Mouse (Mus musculus): ENCODE measurements around the gene Car11. TPM values are rescaled to one million over a fixed set of nuclear protein-coding genes. Genes with fewer than 3 reads are reported as not detected.

The Car11 gene
- polyA plus RNA-seq, 1 experiment: 1.1 TPM

DNA sequence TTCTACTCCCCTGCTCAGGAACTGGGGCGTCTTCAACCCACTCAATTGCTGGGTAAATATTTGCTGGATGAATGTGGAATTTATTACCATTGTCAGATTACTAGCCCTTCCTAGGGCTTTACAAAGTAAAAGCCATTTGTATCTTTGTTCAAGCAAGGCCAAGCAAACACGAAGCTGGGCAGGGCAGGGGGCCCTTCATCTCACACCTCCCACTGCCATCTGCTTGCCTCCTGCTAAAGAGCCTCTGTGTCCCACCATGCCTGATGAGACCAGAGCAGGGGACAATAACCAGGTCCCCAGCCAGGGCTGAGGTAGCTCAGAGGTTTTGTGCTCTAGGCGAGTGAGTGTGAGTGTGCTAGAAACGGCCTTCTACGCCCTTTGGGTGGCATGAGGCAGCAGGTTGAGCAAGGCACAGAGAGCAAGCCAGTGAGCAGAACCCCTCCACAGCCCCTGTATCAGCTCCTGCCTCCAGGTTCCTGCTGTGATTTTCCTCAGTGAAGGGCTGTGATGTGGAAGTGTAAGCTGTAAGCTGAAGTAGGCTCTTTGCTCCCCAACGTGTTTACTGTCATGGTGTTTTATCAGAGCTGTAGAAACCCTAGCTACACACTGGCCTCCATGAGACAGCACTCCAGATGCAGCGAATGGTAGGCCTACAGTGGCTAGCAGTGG lies 21.9 kb upstream of the Car11 start:
- H3K4me1 ChIP-seq: peaks cover 61% of the 10 kb centered on the region
- no peaks in the 10 kb centered on the region for H3K9me3 ChIP-seq
- TF ChIP-seq GATA1 (IDR thresholded peaks at IDR 0.05; ENCODE audit: borderline replicate concordance, low read length): no peak
- TF ChIP-seq FLI1 (IDR thresholded peaks at IDR 0.05; ENCODE audit: low read length): no peak
- H3K36me3 ChIP-seq (replicated peaks; ENCODE audit: low read length): no peaks in the 10 kb centered on the region
- peaks cover 50% of the 10 kb centered on the region for H3K27me3 ChIP-seq (replicated peaks)
- H3K4me3 ChIP-seq (replicated peaks): peak overlapping the region; percentile 66

DNA sequence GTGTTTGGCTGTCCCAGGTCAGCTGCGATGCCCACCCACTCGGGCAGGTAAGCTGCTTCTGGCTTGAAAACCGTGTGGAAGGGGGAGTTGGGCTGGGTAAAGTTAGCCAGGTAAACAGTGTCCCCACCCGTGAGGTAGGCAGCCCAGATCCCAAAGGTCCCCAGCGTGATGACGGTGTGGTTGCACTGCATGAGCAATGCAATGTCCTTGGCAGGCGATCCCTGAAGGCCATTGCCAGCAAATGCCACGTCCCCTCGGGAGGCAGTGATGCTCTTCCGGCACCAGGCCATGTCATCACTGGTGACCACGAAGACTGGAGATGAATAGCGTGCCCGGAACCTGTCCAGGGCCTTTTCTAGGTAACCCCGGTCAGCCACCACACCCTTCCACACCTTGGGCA lies 21.1 kb upstream of the Car11 start:
- TF ChIP-seq GATA1 (IDR thresholded peaks at IDR 0.05; ENCODE audit: borderline replicate concordance, low read length): no peak
- no peak for TF ChIP-seq FLI1 (IDR thresholded peaks at IDR 0.05; ENCODE audit: low read length)
- Histone ChIP-seq H3K9me3 (no peaks in the 10 kb centered on the region), H3K4me3 (replicated peaks) (peak overlapping the region; percentile 66), H3K36me3 (replicated peaks; ENCODE audit: low read length) (no peaks in the 10 kb centered on the region), H3K4me1 (peaks cover 69% of the 10 kb centered on the region), H3K27me3 (replicated peaks) (peaks cover 44% of the 10 kb centered on the region)

DNA sequence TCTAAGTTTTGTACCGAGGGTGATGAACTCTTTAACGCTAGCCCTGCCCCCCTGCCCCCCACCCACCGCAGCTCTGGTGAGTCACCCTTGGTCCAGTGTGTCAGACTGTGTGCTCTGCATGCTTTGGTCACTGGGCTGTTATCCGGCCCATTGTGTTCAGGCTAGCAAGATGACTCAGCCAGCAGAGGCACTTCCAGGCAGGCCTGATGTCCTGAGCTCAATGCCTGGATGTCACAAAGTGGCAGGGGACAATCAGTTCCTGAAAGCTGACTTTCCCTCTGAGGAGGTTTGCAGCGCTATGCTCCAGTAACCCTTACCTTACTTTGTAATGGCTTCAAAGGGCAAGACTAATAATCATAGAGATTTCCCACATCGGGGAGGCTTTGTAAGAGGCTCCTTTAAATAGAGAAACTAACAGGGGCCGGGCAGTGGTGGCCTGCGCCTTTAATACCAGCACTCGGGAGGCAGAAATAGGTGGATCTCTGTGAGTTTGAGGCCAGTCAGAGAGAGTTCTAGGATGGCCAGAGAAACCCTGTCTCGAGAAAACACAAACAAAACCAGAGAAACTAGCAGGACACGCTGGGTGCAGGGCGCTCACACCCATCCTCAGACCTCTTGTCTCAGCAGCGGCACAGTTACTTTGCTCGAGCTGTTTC lies 19.5 kb upstream of the Car11 start:
- peaks cover 44% of the 10 kb centered on the region for H3K27me3 ChIP-seq (replicated peaks)
- peaks cover 75% of the 10 kb centered on the region for H3K4me1 ChIP-seq
- TF ChIP-seq GATA1 (IDR thresholded peaks at IDR 0.05; ENCODE audit: borderline replicate concordance, low read length) (no peak), FLI1 (IDR thresholded peaks at IDR 0.05; ENCODE audit: low read length) (no peak)

DNA sequence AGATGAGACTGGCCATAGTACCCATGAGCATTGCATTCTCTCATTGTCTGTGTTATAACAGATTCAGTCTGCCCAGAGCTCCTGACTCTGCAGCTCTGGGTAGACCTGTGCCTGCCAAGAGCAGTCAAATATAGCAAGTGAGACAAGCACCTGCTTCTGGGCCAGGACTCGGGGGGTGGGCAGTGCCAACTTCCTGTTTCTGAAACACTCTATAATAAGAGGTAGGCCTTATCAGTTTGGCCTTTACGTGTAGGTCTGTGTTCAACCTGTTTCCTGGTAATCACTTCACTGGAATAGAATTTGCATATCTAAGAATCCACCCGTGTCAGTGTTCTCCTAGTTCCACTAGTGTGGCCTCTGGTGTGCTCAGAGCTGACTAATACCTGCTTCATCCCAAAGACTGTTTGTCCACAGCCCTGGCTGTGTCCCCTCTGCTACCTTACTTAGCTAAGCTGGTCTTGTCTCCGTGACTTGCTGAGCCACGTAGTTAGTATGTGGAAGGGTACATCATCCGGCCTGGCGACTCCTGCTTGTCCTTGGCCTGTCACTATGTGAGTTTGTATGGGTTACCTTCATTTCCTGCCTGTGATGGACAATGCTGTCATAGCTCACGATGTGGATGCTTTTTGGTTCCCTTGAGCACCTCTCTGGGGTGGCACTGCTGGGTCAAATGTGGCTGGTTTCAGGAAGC lies 18.5 kb upstream of the Car11 start:
- Histone ChIP-seq H3K4me3 (replicated peaks) (peak overlapping the region; percentile 39), H3K9me3 (no peaks in the 10 kb centered on the region), H3K36me3 (replicated peaks; ENCODE audit: low read length) (no peaks in the 10 kb centered on the region), H3K4me1 (peaks cover 83% of the 10 kb centered on the region), H3K27me3 (replicated peaks) (peaks cover 41% of the 10 kb centered on the region)
- TF ChIP-seq GATA1 (IDR thresholded peaks at IDR 0.05; ENCODE audit: borderline replicate concordance, low read length): no peak
- TF ChIP-seq FLI1 (IDR thresholded peaks at IDR 0.05; ENCODE audit: low read length): no peak

More for the DNA sequence above, 19.5 kb upstream of the Car11 start:
- Histone ChIP-seq H3K9me3 (no peaks in the 10 kb centered on the region), H3K4me3 (replicated peaks) (peak overlapping the region; percentile 33), H3K36me3 (replicated peaks; ENCODE audit: low read length) (no peaks in the 10 kb centered on the region)

DNA sequence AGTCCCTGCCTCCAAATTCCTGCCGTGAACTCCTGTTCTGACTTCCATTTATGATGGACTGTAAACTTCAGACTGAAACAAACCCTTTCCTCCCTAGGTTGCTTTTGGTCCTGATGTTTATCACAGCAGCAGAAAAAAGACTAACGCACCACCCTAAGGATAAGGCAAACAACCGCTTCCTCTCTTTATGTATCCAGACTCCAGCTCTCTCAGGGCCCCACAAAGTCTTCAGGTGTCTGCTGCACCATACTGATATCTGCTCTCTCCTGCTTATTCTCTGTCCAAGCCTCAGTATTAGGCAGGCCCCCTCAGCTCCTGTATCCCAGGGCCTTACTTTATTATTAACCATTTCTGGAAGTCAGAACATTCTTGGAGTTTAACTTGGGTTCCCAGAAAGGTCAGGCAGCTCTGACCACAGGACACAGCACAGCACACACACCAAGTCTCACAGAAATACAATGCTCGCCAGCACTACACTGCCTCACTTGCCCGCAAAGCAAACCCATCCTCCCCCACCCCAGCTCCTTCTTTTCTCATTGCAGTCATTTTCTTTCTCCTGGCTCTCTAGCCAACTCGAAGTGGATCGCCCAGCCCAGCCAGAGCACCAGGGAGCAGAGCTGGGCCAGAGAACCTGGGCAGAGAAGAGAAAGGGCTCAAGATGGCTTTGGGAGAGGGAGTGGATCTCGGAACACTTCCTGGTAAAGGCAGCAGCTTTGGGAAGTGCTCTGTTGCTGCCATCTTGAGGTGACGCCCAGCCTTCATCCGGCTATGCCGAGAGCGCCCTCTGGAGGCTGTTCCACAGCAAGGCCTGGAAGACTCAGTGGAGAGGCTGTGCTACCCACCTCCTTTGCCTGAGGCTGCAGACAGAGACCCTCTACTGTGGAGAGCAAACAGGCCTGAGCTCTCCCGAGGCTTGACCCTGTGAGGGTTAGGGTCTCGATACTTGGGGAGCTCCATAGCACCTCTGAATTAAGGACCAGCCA lies 17.2 kb upstream of the Car11 start:
- TF ChIP-seq GATA1 (IDR thresholded peaks at IDR 0.05; ENCODE audit: borderline replicate concordance, low read length) (no peak), FLI1 (IDR thresholded peaks at IDR 0.05; ENCODE audit: low read length) (no peak)
- Histone ChIP-seq H3K4me1 (peaks cover 88% of the 10 kb centered on the region), H3K4me3 (replicated peaks) (peak overlapping the region; percentile 82), H3K36me3 (replicated peaks; ENCODE audit: low read length) (no peaks in the 10 kb centered on the region), H3K27me3 (replicated peaks) (peaks cover 35% of the 10 kb centered on the region), H3K9me3 (no peaks in the 10 kb centered on the region)

DNA sequence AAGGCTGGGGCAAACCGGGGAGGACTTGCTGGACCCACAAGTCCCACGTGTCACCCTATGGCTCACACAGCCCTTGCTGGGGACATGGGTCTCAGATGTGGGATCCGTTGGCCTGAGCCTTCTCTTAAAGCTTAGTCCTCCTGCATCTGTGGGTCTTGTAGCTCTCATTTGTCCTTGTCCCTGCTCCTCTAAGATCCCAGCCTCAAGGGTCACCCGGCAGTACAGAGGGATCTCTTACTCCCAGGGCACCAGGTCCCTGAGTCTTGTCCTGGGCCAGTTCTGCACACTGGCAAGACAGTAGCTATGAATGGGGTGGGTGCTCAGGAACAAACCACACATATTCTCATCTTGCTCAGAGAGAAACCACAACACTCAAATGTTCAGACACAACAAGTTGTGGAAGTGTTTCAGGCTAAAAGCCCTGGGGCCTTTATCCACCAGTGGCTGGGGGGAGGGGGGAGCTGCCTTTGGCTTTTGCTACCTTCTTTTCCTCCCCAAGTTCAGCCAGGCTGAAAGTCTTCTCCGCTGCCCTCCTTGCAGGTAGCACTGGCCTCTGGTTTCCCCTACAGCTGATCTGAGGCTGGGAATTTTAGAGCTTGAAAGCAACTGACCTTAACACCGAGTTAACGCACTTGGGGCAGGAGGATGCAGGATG lies 16.1 kb upstream of the Car11 start, which contains the start of gene Ntn5:
TSS of gene Ntn5 (plus strand) at position 627 of the 655 bp plus-strand sequence.
- TF ChIP-seq GATA1 (IDR thresholded peaks at IDR 0.05; ENCODE audit: borderline replicate concordance, low read length) (no peak), FLI1 (IDR thresholded peaks at IDR 0.05; ENCODE audit: low read length) (no peak)
- peaks cover 82% of the 10 kb centered on the region for H3K4me1 ChIP-seq
- H3K27me3 ChIP-seq (replicated peaks): peaks cover 25% of the 10 kb centered on the region
- no peak within 1 kb of the TSS for H3K4me3 ChIP-seq (replicated peaks)
- no peaks in the 10 kb centered on the region for H3K9me3 ChIP-seq
- H3K36me3 ChIP-seq (replicated peaks; ENCODE audit: low read length): no peaks in the 10 kb centered on the region

DNA sequence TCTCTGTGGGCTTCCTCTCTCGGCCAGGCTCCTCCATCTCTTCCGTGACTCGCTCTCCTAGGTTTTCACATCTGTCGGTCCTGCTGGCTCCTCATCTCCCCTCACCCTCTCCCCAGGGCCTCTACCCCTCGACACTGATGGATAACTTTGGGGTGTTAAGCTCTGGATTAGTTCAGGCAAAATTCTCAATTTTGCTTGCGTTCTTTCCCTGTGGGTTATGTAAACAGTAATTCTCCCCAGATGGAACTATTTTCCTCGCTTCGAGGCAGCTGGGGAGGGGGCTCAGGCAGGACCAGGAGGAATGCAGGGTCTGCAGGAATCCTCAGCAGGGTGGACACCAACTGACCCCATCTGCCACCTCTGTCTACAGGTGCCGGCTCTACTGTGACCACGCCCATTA lies 13.8 kb upstream of the Car11 start:
- Histone ChIP-seq H3K4me3 (replicated peaks) (no peak overlapping the region), H3K27me3 (replicated peaks) (peaks cover 31% of the 10 kb centered on the region), H3K36me3 (replicated peaks; ENCODE audit: low read length) (no peaks in the 10 kb centered on the region), H3K9me3 (no peaks in the 10 kb centered on the region), H3K4me1 (peaks cover 80% of the 10 kb centered on the region)
- TF ChIP-seq FLI1 (IDR thresholded peaks at IDR 0.05; ENCODE audit: low read length) (no peak), GATA1 (IDR thresholded peaks at IDR 0.05; ENCODE audit: borderline replicate concordance, low read length) (no peak)

DNA sequence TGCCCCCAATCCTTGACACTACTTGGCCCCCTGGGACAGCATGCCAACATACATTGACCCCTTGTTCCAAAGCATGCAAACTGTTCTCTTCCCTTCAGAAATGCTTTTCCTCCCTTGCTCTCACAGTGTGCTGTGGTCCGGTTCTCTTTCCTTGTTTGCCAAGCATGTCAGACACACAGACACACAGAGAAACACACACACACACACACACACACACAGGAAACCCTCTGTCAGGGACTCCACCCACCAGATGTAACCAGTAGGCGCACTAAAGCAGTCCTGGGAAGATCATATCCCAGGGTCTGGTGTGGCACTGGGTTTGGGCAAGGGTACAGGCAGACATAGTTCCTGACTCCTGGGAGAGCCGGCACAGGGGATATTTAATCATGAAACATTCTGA lies 12.8 kb upstream of the Car11 start:
- H3K27me3 ChIP-seq (replicated peaks): peaks cover 38% of the 10 kb centered on the region
- peak overlapping the region; percentile 18 for H3K4me3 ChIP-seq (replicated peaks)
- H3K4me1 ChIP-seq: peaks cover 69% of the 10 kb centered on the region
- no peaks in the 10 kb centered on the region for H3K36me3 ChIP-seq (replicated peaks; ENCODE audit: low read length)
- H3K9me3 ChIP-seq: no peaks in the 10 kb centered on the region
- TF ChIP-seq GATA1 (IDR thresholded peaks at IDR 0.05; ENCODE audit: borderline replicate concordance, low read length) (no peak), FLI1 (IDR thresholded peaks at IDR 0.05; ENCODE audit: low read length) (no peak)

DNA sequence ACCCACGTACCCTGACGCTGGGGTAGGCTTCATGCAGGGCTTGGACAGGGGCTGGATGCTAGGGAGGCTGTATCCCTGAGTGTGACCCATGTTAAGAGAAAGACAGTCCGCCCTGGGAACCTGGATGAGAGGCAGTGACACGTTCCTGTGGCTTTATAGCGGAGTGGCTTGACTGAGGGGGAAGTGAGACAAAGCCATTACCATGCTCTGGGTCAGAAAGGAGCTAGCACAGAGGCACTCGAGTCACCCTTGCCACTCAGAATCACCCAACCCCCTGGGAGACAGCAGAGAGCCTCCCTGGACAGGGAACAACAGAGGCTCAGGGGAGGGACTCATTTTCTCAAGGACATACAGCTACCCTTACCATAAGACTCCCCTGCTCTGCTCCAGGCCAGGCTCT lies 10.5 kb upstream of the Car11 start:
- H3K4me3 ChIP-seq (replicated peaks): no peak overlapping the region
- H3K9me3 ChIP-seq: no peaks in the 10 kb centered on the region
- peaks cover 35% of the 10 kb centered on the region for H3K27me3 ChIP-seq (replicated peaks)
- H3K4me1 ChIP-seq: peaks cover 56% of the 10 kb centered on the region
- TF ChIP-seq FLI1 (IDR thresholded peaks at IDR 0.05; ENCODE audit: low read length): no peak
- H3K36me3 ChIP-seq (replicated peaks; ENCODE audit: low read length): no peaks in the 10 kb centered on the region

Measured in megakaryocyte, embryonic 14.5 days (primary cell).